Mouse (Mus musculus) olfactory bulb, adult 2 months (tissue): ENCODE measurements at regions not wholly inside any gene's neighbourhood (a gene's known extent, or its start where the extent isn't known, plus 50 kb on each side); places are given as distances from the start of the nearest gene placed in this dataset.

Experiments used
- CTCF ChIP-seq: fragments of 200-500 bp; IDR thresholded peaks from 2 replicates; pipeline ENCODE4 v1.5.1; 2012; ENCODE audit warnings: low read depth, mild to moderate bottlenecking, low read length, moderate library complexity; ENCODE audit not compliant: insufficient read depth
- POLR2A ChIP-seq: fragments of 200-500 bp; IDR thresholded peaks from 2 replicates; pipeline ENCODE4 v1.6.1; 2012; ENCODE audit warnings: mild to moderate bottlenecking, low read depth, low read length, moderate library complexity; ENCODE audit not compliant: insufficient read depth

DNA sequence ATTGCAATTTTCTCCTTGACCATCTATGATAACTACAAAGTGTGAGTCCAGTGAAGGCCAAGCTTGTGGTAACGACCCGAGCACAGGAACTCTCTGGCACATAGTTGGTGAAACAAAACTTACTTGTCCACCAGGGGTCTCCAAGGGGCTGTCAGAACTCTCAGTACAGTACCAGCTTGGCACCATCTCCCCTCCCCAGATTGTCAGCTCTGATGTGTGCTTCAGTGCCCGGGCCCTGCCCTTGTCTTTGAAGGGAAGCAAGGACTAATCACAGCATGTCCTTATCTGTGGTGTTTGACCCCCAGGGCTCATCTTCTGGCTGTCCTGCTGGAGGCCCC, 273.9 kb downstream of the Nuak1 start:
- TF ChIP-seq CTCF, result no peak
- no peak for TF ChIP-seq POLR2A
